Mouse (Mus musculus) R1 (cell line): Measurements from ENCODE around the gene Grin1.

ENCODE experiments used
- DNase-seq: peaks from one replicate; pipeline ENCODE4 v3.0.0-alpha.2; 2018; ENCODE audit warnings: low read depth, low spot score

The Grin1 gene

GRCm38 (mm10) chr2:25318119-25318966, 644 bp downstream of the Grin1 start:
- peak; percentile 70 for DNase-seq

- peak; percentile 67 for DNase-seq
Measured at GRCm38 (mm10) chr2:25311491-25311891, 7.5 kb downstream of the Grin1 start.

- peak; percentile 54 for DNase-seq
Measured at GRCm38 (mm10) chr2:25310969-25311368, 8.0 kb downstream of the Grin1 start.

DNA sequence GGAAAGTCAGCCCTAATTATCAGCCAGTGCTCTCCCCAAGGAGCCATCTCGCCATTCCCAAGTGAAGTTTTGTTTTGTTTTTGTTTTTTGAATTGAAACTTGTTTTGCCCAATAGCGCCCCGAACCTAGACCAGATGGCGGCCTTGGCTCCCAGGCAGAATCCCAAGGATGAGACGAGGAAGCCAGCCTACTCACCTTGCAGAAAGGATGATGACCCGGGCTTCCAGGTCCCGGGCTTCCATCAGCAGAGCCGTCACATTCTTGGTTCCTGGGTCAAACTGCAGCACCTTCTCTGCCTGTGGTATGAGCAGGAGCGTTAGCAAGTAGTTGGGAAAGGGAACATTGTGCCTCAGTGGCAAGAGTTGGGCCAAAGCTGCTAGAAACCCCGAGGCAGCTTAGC, 8.8 kb downstream of the Grin1 start:
- DNase-seq = no peak

- DNase-seq = no peak
Measured at GRCm38 (mm10) chr2:25305587-25306359, 13.2 kb downstream of the Grin1 start.

DNA sequence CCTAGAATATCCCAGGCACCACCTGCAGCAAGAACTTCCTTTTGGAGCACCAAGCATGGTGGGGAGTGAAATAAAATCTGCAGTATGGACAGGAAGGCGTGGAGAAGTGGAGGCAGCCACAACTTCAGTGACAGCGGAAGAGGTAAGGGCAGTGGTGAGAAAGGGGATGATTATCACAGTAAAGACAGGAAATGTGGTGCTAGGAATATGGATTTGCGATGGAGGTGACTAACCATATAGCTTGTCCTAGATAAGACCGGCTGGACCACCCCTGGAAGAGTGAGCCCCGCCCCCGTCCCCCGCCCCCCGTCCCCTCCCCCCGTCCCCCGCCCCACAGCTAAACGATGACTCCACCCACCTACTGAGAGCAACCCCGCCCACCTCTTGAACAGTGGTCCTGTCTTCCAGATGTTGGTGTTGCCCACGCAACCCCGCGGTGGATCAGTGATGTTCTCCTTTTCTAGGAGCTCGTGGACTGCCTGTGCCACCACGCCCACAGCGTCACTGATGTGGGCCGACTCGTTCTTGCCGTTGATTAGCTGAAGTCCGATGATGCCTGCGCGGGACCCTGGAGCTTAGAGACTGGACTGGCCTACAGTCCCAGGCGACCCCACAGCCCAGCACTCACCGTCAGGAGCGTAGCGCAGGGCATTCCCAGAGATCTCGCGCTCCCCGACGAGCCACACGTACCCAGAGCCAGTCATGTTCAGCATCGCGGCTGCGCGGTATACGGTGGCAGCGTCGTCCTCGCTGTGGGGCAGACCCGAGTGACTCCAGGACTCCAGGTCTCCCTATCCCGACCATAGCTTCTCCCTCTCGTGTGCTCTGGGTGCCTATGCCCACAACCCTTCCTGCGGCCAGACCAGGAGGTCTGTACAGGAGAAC, 14.1 kb downstream of the Grin1 start:
- DNase-seq = peak; percentile 73

- DNase-seq = no peak
Measured at GRCm38 (mm10) chr2:25303931-25304656, 14.9 kb downstream of the Grin1 start.

- DNase-seq = no peak
Measured at GRCm38 (mm10) chr2:25303452-25303851, 15.5 kb downstream of the Grin1 start.

GRCm38 (mm10) chr2:25298046-25298445, 20.9 kb downstream of the Grin1 start:
- no peak for DNase-seq

- no peak for DNase-seq
Measured at GRCm38 (mm10) chr2:25297093-25297492, 21.9 kb downstream of the Grin1 start.

GRCm38 (mm10) chr2:25293706-25294105, 25.3 kb downstream of the Grin1 start:
- DNase-seq = no peak

DNA sequence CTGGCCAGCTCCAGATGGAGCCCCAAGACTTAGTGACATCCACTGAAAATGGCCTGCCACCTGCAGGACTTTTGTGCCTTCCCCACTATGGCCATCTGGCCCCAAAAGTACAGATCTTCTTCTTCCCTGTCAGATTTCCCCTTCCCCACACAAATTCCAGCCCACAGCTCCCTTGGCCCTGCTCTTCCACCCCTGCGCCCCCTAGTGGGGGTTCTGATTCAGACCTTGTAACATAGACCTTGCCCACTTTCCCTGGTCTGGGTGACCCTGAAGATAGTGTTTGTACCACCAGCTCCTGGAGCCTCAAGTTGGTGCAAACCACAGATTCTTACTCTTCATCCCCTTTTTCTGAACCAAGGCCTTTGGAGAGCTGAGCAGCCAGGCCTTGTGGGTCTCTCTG, 26.1 kb downstream of the Grin1 start:
- DNase-seq = peak; percentile 87

GRCm38 (mm10) chr2:25292054-25292544, 26.9 kb downstream of the Grin1 start:
- DNase-seq = no peak

DNA sequence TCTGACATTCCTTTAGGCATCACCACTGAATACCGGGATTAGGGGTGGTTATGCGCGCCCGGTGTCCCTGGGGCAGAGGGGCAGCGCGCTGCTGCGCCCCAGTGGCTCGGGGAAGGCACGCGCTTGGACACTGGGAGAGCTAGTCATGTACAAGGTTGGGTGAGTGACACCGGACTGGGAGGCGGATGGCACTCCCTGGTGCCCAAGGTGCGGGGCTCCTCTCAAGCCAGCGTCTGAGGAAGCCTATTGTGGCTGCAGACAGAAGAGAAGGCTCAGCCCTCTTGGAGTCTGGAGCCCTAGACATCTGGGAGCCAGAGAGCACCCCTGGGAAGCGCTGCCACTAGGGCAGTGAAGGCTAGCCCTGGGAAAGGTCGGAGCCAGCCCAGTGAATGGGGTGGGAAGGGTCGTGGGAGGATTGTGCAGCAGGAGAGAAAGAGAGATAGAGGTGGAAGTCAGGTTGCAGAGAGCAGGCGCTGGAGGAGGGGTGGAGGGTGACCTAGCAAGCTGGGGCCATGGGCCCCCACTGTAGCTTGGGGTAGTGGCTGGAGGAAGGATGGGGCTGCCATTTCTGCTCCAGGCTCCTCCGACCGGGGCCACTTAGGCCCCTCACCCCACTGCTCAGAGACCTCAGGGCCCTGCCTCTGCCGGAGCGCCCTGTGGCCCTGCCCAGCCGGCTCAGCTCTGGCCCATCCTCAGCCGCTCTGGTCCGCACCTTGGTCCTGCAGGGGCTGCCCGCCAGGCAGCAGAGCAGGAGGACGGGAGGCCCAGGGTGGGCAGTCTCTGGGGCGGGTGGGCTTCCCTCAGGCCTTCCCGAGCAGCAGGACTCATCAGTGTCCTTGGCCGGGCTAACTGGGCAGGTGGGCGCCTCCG, 27.6 kb downstream of the Grin1 start:
- no peak for DNase-seq

GRCm38 (mm10) chr2:25290816-25291130, 28.2 kb downstream of the Grin1 start:
- peak; percentile 60 for DNase-seq

GRCm38 (mm10) chr2:25290101-25290815, 28.7 kb downstream of the Grin1 start:
- DNase-seq = peak; percentile 53

GRCm38 (mm10) chr2:25289651-25290050, 29.3 kb downstream of the Grin1 start, which contains the start of gene Lrrc26:
TSS of gene Lrrc26 (plus strand) at chr2:25289915.
- DNase-seq = no peak

- no peak for DNase-seq
Measured at GRCm38 (mm10) chr2:25288734-25289345, 30.1 kb downstream of the Grin1 start.
